Mouse (Mus musculus) lung, postnatal 0 days (tissue): Measurements from ENCODE around the gene Inpp5b. TPM values are rescaled to one million over a fixed set of nuclear protein-coding genes. Genes with fewer than 3 reads are reported as not detected.

ENCODE experiments used
- ATAC-seq: fragments of 200-750 bp; cut with Nextera tagmentation; 2 replicates; pipeline ENCODE4 v1.8.0; 2017; ENCODE audit warnings: moderate library complexity
- DNase-seq: peaks from one replicate; pipeline ENCODE4 v3.0.0-alpha.2; 2016; ENCODE audit warnings: low spot score
- H3K27ac ChIP-seq: fragments of 300-500 bp; sonication (generic); 2 replicates; pipeline ENCODE4 v1.5.1; 2014; ENCODE audit warnings: antibody characterized with exemption, mild to moderate bottlenecking, low read length, mixed read lengths
- H3K27me3 ChIP-seq: fragments of 300-500 bp; sonication (generic); replicated peaks from 2 replicates; pipeline ENCODE4 v1.6.1; 2014; ENCODE audit warnings: low read length, mixed read lengths; ENCODE audit not compliant: insufficient read depth
- H3K36me3 ChIP-seq: fragments of 300-500 bp; sonication (generic); 2 replicates; pipeline ENCODE4 v1.6.1; 2014; ENCODE audit warnings: low read length, mixed read lengths; ENCODE audit not compliant: insufficient read depth
- H3K4me1 ChIP-seq: fragments of 300-500 bp; sonication (generic); 2 replicates; pipeline ENCODE4 v1.6.1; 2014; ENCODE audit warnings: antibody characterized with exemption, low read depth, low read length, mixed read lengths; ENCODE audit not compliant: insufficient read depth
- H3K4me2 ChIP-seq: fragments of 300-500 bp; sonication (generic); replicated peaks from 2 replicates; pipeline ENCODE4 v1.6.1; 2014; ENCODE audit warnings: low read depth, mild to moderate bottlenecking, low read length, moderate library complexity, mixed read lengths
- H3K4me3 ChIP-seq: fragments of 300-500 bp; sonication (generic); 2 replicates; pipeline ENCODE4 v1.5.1; 2014; ENCODE audit warnings: low read depth, low read length
- H3K9ac ChIP-seq: fragments of 300-500 bp; sonication (generic); replicated peaks from 2 replicates; pipeline ENCODE4 v1.6.1; 2014; ENCODE audit warnings: low read depth, mild to moderate bottlenecking
- H3K9me3 ChIP-seq: fragments of 300-500 bp; sonication (generic); 2 replicates; pipeline ENCODE4 v1.6.1; 2016; ENCODE audit warnings: low read length, mixed read lengths
- CTCF ChIP-seq: IDR thresholded peaks from 2 replicates; pipeline ENCODE4 v1.5.1; 2016; ENCODE audit warnings: antibody characterized with exemption, mild to moderate bottlenecking
- EP300 ChIP-seq: IDR thresholded peaks from 2 replicates; pipeline ENCODE4 v1.6.1; 2016; ENCODE audit warnings: antibody characterized with exemption, mild to moderate bottlenecking, control low read depth
- WGBS: fragments of 180-500 bp; shearing (Covaris S2); extraction: QIAGEN DNeasy Blood & Tissue Kit; methylation state at CpG from one replicate; pipeline ENCODE4 v1.1.7; 2014; 5-methylcytosine and 5-hydroxymethylcytosine counted together
- polyA plus RNA-seq: library from polyadenylated mRNA; unstranded; fragments of >200 nt; fragmentation: Nextera tagmentation; extraction: Ambion mirVana; gene quantifications from 2 replicates; pipeline ENCODE4 v1.2.1, GENCODE M21; 2015

Inpp5b gene
- polyA plus RNA-seq, 1 experiment from 2014 or later: 59.6 TPM

- H3K27ac ChIP-seq: peak overlapping the region; percentile 94
- peak; percentile 94 for DNase-seq
- H3K4me3 ChIP-seq: peak overlapping the region; percentile 82
- TF ChIP-seq CTCF (peak; percentile 42), EP300 (peak; percentile 76)
- peaks cover 8% of the 10 kb centered on the region for H3K4me1 ChIP-seq
- peak; percentile 77 for ATAC-seq
- 14% methylated on average over 15 of the region's 15 CpGs for WGBS
- no peaks in the 10 kb centered on the region for H3K27me3 ChIP-seq
- H3K9me3 ChIP-seq: no peaks in the 10 kb centered on the region
- peak overlapping the region; percentile 78 for H3K9ac ChIP-seq
- H3K36me3 ChIP-seq: no peaks in the 10 kb centered on the region
- peak overlapping the region; percentile 92 for H3K4me2 ChIP-seq
Measured at GRCm38 (mm10) chr4:124752281-124753199, 10.9 kb downstream of the Inpp5b start.

GRCm38 (mm10) chr4:124755526-124755925 is 13.9 kb downstream of the Inpp5b start:
- TF ChIP-seq EP300: no peak
- TF ChIP-seq CTCF: no peak
- H3K36me3 ChIP-seq: no peaks in the 10 kb centered on the region
- no peak overlapping the region for H3K9ac ChIP-seq
- 39% methylated on average over 7 of the region's 7 CpGs for WGBS
- no peak for ATAC-seq
- no peaks in the 10 kb centered on the region for H3K9me3 ChIP-seq
- H3K4me2 ChIP-seq: no peak overlapping the region
- DNase-seq: no peak
- no peak overlapping the region for H3K4me3 ChIP-seq
- H3K4me1 ChIP-seq: peaks cover 8% of the 10 kb centered on the region
- H3K27me3 ChIP-seq: no peaks in the 10 kb centered on the region
- H3K27ac ChIP-seq: 0 out of 2 replicates have a peak overlapping the region, but pooled peaks have one; percentile 32

- ATAC-seq: peak; percentile 75
- Histone ChIP-seq H3K4me1 (peaks cover 2% of the 10 kb centered on the region), H3K9me3 (no peaks in the 10 kb centered on the region), H3K9ac (no peak overlapping the region), H3K4me3 (no peak overlapping the region), H3K27me3 (no peaks in the 10 kb centered on the region), H3K36me3 (no peaks in the 10 kb centered on the region), H3K27ac (peak overlapping the region; percentile 72), H3K4me2 (no peak overlapping the region)
- TF ChIP-seq CTCF (no peak), EP300 (no peak)
- DNase-seq: peak; percentile 40
- WGBS: 31% methylated on average over 7 of the region's 7 CpGs
Measured at GRCm38 (mm10) chr4:124759305-124759811, 17.7 kb downstream of the Inpp5b start.

DNA sequence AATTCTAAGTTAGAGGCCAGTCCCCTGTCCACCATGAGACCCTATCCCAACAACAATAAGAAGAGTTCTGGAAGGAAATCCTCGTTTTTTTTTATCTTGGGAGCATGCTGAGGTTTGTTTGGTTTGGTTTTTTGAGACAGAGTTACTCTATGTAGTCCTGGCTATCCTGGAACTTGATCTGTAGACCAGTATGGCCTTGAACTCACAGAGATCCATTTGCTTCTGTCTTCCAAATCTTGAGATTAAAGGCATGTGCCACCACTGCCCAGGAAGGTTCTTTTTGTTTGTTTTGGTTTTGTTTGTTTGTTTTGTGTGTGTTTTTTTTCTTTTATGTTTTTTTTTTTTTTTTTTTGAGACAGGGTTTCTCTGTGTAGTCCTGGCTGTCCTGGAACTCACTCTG is 19.6 kb downstream of the Inpp5b start:
- no peak overlapping the region for H3K4me3 ChIP-seq
- 44% methylated on average over 1 of the region's 1 CpGs for whole genome bisulfite sequencing
- H3K9ac ChIP-seq: no peak overlapping the region
- no peaks in the 10 kb centered on the region for H3K36me3 ChIP-seq
- peaks cover 4% of the 10 kb centered on the region; the same call in 1 of the 2 replicates for H3K4me1 ChIP-seq
- H3K9me3 ChIP-seq: no peaks in the 10 kb centered on the region
- no peak overlapping the region for H3K27ac ChIP-seq
- H3K27me3 ChIP-seq: no peaks in the 10 kb centered on the region
- TF ChIP-seq EP300: no peak
- TF ChIP-seq CTCF: no peak
- ATAC-seq (no peak), DNase-seq (no peak)
- H3K4me2 ChIP-seq: no peak overlapping the region

- Histone ChIP-seq H3K9ac (no peak overlapping the region), H3K4me2 (no peak overlapping the region), H3K27ac (no peak overlapping the region), H3K9me3 (no peaks in the 10 kb centered on the region), H3K4me3 (no peak overlapping the region), H3K27me3 (no peaks in the 10 kb centered on the region), H3K36me3 (no peaks in the 10 kb centered on the region), H3K4me1 (peaks cover 11% of the 10 kb centered on the region; the same call in 1 of the 2 replicates)
- TF ChIP-seq EP300 (no peak), CTCF (no peak)
- DNase-seq: no peak
- no peak for ATAC-seq
- 82% methylated on average over 6 of the region's 6 CpGs for WGBS
Measured at GRCm38 (mm10) chr4:124762858-124763452, 21.3 kb downstream of the Inpp5b start.
